Mouse (Mus musculus) c-Kit-positive CD71-positive TER-119-negative erythroid progenitor cells, embryonic 14.5 days (primary cell): ENCODE measurements around the gene Try10.
"Not testable (repeated sequence)": the region's sequence is repeated elsewhere in the genome, so short reads cannot be mapped to it uniquely, and the experiment has no call there.

Experiments used
- DNase-seq: peaks from one replicate; pipeline ENCODE4 v3.0.0-alpha.2; 2013; ENCODE audit warnings: low read depth

Gene Try10

GRCm38 (mm10) chr6:41353932-41354331, at the start of gene Try10:
Gene Try10, plus strand, starts transcription at chr6:41354105.
- DNase-seq: no peak

DNA sequence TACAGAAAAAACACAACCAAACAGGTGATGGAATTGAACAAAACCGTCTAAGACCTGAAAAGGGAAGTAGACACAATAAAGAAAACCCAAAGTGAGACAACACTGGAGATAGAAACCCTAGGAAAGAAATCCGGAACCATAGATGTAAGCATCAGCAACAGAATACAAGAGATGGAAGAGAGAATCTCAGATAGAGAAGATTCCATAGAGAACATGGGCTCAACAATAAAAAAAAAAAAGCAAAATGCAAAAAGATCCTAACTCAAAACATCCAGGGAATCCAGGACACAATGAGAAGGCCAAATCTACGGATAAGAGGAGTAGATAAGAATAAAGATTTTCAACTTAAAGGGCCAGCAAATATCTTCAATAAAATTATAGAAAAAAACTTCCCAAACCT, 37.2 kb upstream of the Try10 start, which contains the start of gene Try5:
Gene Try5 (minus strand): TSS at position 101 of the 400 bp plus-strand sequence.
- not testable (repeated sequence) for DNase-seq

- not testable (repeated sequence) for DNase-seq
These were observed 19.9 kb downstream of the Try10 start for GRCm38 (mm10) chr6:41373772-41374171.

GRCm38 (mm10) chr6:41377578-41377977, 23.7 kb downstream of the Try10 start, which contains the start of gene Prss3:
Gene Prss3, minus strand, starts transcription at chr6:41377678.
- DNase-seq: not testable (repeated sequence)

DNA sequence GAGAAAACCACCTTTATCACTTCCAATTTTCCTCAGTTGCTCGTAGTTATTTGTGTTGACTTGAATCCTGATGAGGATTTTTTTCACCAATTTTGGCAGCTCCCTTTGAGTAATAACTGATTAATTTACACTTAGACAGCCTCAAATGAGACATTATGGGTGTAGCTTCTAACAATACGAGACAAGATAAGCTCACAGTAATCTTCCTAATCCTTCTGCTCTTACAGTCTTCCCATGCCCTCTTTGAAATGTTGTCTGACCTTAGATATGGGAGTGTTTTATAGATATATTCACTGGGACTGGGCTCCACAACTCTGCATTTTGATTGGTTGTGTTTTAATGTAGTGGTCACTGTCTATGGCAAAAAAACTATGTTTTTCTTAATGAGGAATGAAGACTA, 32.9 kb downstream of the Try10 start:
- no peak for DNase-seq

DNA sequence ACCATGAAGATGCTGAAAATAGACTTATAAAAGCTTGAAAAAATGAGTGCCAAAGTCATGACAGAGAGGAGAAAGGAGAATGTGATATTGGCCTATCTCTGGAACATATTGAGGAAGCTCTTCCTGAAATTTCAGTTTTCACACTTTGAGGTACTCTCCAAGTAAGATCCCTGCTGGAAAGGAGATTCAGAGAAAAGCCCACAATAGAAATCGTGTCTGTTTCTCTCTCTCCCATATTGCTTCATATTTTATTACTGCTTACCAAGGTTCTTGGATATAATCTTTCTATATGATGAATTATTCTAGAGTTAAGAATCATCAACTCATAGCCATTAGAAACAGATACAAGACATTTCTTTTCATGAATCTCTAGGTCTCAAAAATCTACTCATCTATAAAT, 37.7 kb downstream of the Try10 start:
- DNase-seq: not testable (repeated sequence)

GRCm38 (mm10) chr6:41392056-41392455, 38.2 kb downstream of the Try10 start, which contains the start of gene Gm5771:
Gene Gm5771, plus strand, starts transcription at chr6:41392356.
- not testable (repeated sequence) for DNase-seq
